Mouse (Mus musculus) neural tube, embryonic 12.5 days (tissue): Measurements from ENCODE around the gene Uba52. TPM values are rescaled to one million over a fixed set of nuclear protein-coding genes. Genes with fewer than 3 reads are reported as not detected.

Experiments used
- ATAC-seq: fragments of 200-750 bp; cut with Nextera tagmentation; 2 replicates; pipeline ENCODE4 v1.8.0; 2017; ENCODE audit warnings: low read depth, mild to moderate bottlenecking, moderate TSS enrichment, moderate library complexity; ENCODE audit not compliant: low FRiP score
- H3K27ac ChIP-seq: fragments of 300-500 bp; sonication (generic); 2 replicates; pipeline ENCODE4 v1.5.1; 2016
- H3K27me3 ChIP-seq: fragments of 300-500 bp; sonication (generic); replicated peaks from 2 replicates; pipeline ENCODE4 v1.6.1; 2016; ENCODE audit warnings: mild to moderate bottlenecking
- H3K36me3 ChIP-seq: fragments of 300-500 bp; sonication (generic); 2 replicates; pipeline ENCODE4 v1.6.1; 2016; ENCODE audit warnings: mild to moderate bottlenecking
- H3K4me1 ChIP-seq: fragments of 300-500 bp; sonication (generic); 2 replicates; pipeline ENCODE4 v1.6.1; 2016
- H3K4me2 ChIP-seq: fragments of 300-500 bp; sonication (generic); replicated peaks from 2 replicates; pipeline ENCODE4 v1.6.1; 2016; ENCODE audit warnings: mild to moderate bottlenecking
- H3K4me3 ChIP-seq: fragments of 300-500 bp; sonication (generic); 2 replicates; pipeline ENCODE4 v1.5.1; 2016
- H3K9ac ChIP-seq: fragments of 300-500 bp; sonication (generic); 2 replicates; pipeline ENCODE4 v1.6.1; 2016; ENCODE audit warnings: mild to moderate bottlenecking
- H3K9me3 ChIP-seq: fragments of 300-500 bp; sonication (generic); 2 replicates; pipeline ENCODE4 v1.6.1; 2016; ENCODE audit warnings: mild to moderate bottlenecking
- WGBS: fragments of 180-500 bp; shearing (Covaris S2); methylation state at CpG from one replicate; pipeline ENCODE4 v1.1.7; 2016; 5-methylcytosine and 5-hydroxymethylcytosine counted together
- polyA plus RNA-seq: library from polyadenylated mRNA; unstranded; fragments of >200 nt; fragmentation: Nextera tagmentation; extraction: Ambion mirVana; gene quantifications from 2 replicates; pipeline ENCODE4 v1.2.1, GENCODE M21; 2016

The Uba52 gene
- polyA plus RNA-seq, 1 experiment from 2014 or later, result 781 TPM

DNA sequence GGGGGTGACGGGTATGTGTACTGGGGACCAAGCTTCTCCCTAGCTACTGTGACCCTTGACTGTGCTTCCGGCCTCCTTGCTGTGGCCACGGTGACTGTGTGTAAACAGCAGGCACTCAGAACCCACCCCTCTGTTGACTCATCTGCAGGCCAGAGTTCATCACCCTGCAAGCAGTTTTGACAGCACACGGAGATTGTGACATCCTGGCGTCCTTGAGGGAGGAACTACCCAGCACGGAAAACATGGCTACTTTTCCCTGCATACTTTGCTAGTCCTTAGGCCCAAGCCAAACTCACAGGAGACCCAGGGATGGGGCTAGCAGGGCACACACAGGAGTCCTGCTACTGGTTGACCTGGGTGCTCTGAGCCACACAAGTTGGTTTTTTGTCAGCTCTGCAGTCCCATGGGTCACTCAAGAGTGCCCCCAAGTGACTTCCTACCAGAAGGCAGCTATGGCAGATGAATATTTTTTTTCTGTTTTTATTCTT is 33.6 kb upstream of the Uba52 start:
- WGBS, result 72% methylated on average over 6 of the region's 6 CpGs
- H3K4me1 ChIP-seq, result peaks cover 21% of the 10 kb centered on the region
- no peak for ATAC-seq
- no peak overlapping the region for H3K9ac ChIP-seq
- no peaks in the 10 kb centered on the region for H3K9me3 ChIP-seq
- no peak overlapping the region for H3K4me3 ChIP-seq
- H3K27me3 ChIP-seq, result no peaks in the 10 kb centered on the region
- no peaks in the 10 kb centered on the region for H3K36me3 ChIP-seq
- H3K27ac ChIP-seq, result no peak overlapping the region
- H3K4me2 ChIP-seq, result no peak overlapping the region; the same call in 1 of the 2 replicates

DNA sequence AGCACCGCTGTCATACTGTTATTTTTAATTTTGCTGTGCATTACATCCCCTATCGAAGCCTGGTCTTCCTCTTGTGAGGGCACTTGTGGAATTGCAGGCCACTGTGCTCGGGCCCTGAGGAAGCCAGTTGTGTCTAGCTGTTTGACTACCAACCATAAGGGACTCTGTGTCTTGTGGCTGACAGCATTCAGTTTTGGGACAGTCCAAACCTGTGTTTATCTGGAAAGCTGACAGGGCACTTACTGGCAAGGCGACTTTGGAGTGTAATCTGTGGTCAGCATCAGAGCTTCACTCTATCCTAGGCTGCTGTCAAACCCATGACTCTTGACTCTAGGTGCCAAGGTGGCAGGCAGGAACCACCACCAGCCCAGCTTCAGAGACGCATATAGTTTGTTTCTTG is 30.5 kb upstream of the Uba52 start:
- no peak for ATAC-seq
- H3K9ac ChIP-seq, result no peak overlapping the region; the same call in 1 of the 2 replicates
- H3K9me3 ChIP-seq, result no peaks in the 10 kb centered on the region
- peaks cover 26% of the 10 kb centered on the region for H3K4me1 ChIP-seq
- 89% methylated on average over 5 of the region's 5 CpGs for WGBS
- H3K36me3 ChIP-seq, result peaks cover 15% of the 10 kb centered on the region
- peak overlapping the region; percentile 81 for H3K4me2 ChIP-seq
- H3K4me3 ChIP-seq, result no peak overlapping the region
- H3K27me3 ChIP-seq, result no peaks in the 10 kb centered on the region
- no peak overlapping the region for H3K27ac ChIP-seq

DNA sequence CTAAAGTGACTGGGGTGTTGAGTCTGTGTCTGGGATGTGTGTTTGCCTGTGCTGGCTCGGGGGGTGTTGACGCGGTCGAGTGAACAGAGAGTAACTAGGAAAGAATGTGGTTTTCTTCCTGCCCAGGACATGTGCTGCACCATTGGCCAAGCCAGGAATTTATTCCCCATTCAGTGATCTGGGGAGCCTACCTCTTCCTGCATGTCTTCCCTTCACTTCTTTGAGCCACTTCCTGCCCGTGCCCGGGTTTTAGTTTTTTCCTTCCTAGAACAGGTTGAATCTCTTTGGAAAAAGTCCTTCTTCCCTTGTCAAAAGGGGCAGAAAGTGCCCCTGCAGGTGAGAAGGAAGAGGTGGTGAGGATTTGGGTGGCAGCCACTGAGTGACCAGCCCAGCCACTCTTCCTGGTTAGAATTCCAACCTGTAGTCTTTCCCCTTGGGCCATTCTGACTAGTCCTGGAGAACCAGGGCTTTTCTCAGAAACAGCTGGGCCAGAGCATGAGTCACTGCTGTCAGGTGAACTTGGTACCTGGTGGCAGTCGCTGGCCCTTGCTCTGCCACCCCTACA is 30.0 kb upstream of the Uba52 start:
- Histone ChIP-seq H3K27ac (no peak overlapping the region), H3K4me2 (peak overlapping the region; percentile 81), H3K4me3 (peak overlapping the region; percentile 73), H3K9me3 (no peaks in the 10 kb centered on the region), H3K27me3 (no peaks in the 10 kb centered on the region), H3K9ac (peak overlapping the region; percentile 79), H3K36me3 (peaks cover 18% of the 10 kb centered on the region), H3K4me1 (peaks cover 26% of the 10 kb centered on the region)
- WGBS, result 52% methylated on average over 7 of the region's 7 CpGs
- ATAC-seq, result no peak

DNA sequence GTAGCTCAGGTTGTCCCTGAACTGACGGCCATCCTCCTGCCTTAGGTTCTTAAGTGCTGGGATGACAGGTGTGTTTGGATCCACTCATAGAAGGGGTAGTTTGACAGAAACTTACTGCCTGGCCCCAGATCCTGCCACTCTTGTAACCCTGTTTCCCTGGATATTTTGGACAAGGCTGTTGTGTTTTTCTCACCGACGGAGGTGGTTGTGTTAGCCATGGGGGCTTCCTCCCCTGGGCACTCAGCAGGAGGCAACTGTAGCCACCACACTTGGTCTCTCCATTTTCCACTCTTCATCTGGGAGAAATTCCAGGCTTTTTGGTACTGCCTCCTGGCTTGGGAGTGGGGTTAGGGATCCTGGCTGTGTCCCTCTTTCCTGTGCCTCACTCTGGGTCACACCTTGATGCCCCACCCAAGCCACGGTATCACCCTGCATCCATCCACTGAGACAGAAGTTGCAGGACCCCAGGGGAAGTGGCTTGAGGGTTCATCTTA is 29.5 kb upstream of the Uba52 start:
- peak overlapping the region; percentile 73 for H3K4me3 ChIP-seq
- peaks cover 23% of the 10 kb centered on the region for H3K36me3 ChIP-seq
- no peaks in the 10 kb centered on the region for H3K27me3 ChIP-seq
- H3K4me2 ChIP-seq, result peak overlapping the region; percentile 81
- WGBS, result 14% methylated on average over 4 of the region's 4 CpGs
- peaks cover 26% of the 10 kb centered on the region for H3K4me1 ChIP-seq
- H3K9me3 ChIP-seq, result no peaks in the 10 kb centered on the region
- H3K9ac ChIP-seq, result peak overlapping the region; percentile 79
- no peak for ATAC-seq
- H3K27ac ChIP-seq, result no peak overlapping the region

DNA sequence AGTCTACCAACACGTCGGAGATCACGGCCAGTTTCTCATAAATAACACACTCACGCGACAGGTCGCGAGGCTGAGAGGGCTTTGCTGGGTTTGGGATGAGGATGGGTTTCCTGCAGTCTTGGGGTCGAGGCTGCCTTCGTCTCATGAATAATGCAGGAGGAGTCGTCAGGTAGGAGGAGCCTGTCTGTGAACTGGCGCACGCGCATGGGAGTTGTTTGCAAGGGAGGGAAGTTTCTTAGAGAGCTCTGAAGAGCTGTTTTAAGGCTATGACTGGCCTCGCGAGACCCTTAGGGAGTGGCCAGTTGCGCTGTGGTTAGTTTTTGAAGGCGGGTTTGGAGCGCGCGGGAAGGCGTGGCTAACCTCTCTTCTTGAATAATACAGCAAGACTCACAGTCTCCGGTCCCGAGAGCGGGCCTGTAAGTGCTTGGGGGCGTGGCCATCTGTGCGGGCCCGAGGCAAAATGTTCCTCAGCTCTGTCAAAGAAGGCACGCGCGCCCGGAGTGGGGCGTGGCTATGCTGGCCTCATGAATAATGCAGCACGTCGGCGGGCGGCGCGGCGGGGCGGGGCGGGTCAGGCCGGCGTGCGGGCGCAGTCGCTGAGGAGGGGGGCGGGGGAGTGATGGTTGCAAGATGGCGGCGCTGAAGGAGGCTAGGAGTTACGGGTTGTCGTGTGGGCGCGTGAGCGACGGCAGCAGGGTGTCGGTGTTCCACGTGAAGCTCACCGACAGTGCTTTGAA is 28.6 kb upstream of the Uba52 start, which contains the start of gene Ell:
Gene Ell, plus strand, starts transcription at position 381 of the 737 bp plus-strand sequence.
- H3K9ac ChIP-seq, result peak within 1 kb of the TSS; percentile 79
- H3K36me3 ChIP-seq, result peaks cover 32% of the 10 kb centered on the region
- no peaks in the 10 kb centered on the region for H3K27me3 ChIP-seq
- H3K4me3 ChIP-seq, result peak within 1 kb of the TSS; percentile 73
- 1% methylated on average over 58 of the region's 58 CpGs for WGBS
- H3K9me3 ChIP-seq, result no peaks in the 10 kb centered on the region
- H3K27ac ChIP-seq, result peak within 1 kb of the TSS; percentile 81
- peaks cover 26% of the 10 kb centered on the region for H3K4me1 ChIP-seq
- peak within 1 kb of the TSS; percentile 81 for H3K4me2 ChIP-seq
- ATAC-seq, result peak; percentile 88

DNA sequence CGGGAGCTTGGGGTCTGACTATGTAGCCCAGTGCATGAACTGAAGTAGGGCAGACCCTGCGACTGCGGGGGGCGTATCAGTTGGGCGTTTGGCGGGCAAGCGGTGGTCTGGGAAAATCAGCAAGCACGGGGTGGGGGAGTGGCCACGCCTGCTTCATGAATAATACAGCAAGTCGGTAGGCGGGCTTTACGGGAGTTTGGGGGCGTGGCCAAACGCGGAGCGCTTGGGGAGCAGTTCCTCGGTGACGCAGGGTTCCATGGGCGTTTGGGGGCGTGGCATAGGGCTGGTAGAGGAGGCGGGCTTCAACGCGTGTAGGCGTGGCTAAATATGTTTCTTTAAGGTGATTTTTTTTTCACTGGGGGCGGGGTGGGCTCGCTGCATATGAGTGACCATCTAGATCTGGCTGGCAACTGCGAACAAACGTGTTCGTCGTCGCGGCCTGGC is 28.1 kb upstream of the Uba52 start:
- H3K9me3 ChIP-seq, result no peaks in the 10 kb centered on the region
- no peaks in the 10 kb centered on the region for H3K27me3 ChIP-seq
- peak overlapping the region; percentile 81 for H3K4me2 ChIP-seq
- ATAC-seq, result peak; percentile 80
- H3K27ac ChIP-seq, result peak overlapping the region; percentile 81
- H3K4me1 ChIP-seq, result peaks cover 26% of the 10 kb centered on the region
- H3K9ac ChIP-seq, result peak overlapping the region; percentile 45; the same call in 1 of the 2 replicates
- H3K36me3 ChIP-seq, result peaks cover 37% of the 10 kb centered on the region
- WGBS, result under 1% methylated on average over 32 of the region's 32 CpGs
- H3K4me3 ChIP-seq, result peak overlapping the region; percentile 73

DNA sequence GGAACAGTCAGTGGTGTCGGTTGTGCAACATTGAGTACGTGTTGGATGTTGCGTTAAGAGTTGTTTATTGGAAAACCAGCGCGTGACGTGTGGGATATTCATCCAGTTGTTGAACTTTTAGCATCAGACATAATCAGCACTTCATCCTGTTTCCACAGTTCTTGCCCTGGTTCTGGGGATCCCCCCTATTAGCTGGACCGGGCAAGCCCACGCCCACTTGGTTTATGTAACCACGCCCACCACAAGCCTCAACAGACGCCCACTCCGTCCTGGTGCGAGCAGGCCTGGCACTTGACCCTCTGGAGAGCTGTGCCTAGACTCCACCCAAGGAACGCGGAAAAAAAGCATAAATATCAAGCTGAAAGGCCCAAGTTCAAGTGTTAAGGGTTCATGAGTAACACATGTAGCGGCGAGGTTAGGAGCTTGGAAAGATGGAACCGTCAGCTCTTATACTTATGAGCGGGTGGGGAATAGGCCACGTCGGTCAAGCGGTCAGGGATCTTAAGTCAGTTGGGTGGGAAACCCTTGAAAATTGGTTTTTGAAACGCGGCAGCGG is 27.5 kb upstream of the Uba52 start:
- Histone ChIP-seq H3K9me3 (no peaks in the 10 kb centered on the region), H3K27me3 (no peaks in the 10 kb centered on the region), H3K36me3 (peaks cover 43% of the 10 kb centered on the region), H3K9ac (no peak overlapping the region), H3K27ac (0 out of 2 replicates have a peak overlapping the region, but pooled peaks have one; percentile 18), H3K4me2 (peak overlapping the region; percentile 81), H3K4me3 (peak overlapping the region; percentile 73), H3K4me1 (peaks cover 26% of the 10 kb centered on the region)
- 16% methylated on average over 24 of the region's 24 CpGs for WGBS
- ATAC-seq, result peak; percentile 22; the same call in 1 of the 2 replicates

DNA sequence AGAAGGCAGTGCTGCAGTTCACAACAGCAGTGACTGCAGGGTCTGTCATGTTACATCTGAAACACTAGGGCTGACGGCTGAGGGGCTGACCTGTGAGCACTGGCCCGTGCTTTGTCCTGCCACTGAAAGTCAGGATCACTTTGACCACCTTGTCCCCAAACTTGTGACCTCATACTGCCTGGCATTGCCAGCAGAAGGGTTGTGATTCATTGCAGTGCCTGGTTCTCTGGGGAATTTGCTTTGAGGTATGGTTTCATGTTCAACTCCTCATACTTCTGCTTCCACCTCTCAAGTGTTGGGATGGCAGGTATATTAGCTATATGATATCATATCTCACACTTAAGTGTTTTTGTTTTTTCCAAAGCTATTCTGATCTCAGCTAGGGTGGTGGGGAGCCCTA is 25.1 kb upstream of the Uba52 start:
- Histone ChIP-seq H3K36me3 (peaks cover 67% of the 10 kb centered on the region), H3K4me1 (peaks cover 14% of the 10 kb centered on the region)
- ATAC-seq, result no peak

DNA sequence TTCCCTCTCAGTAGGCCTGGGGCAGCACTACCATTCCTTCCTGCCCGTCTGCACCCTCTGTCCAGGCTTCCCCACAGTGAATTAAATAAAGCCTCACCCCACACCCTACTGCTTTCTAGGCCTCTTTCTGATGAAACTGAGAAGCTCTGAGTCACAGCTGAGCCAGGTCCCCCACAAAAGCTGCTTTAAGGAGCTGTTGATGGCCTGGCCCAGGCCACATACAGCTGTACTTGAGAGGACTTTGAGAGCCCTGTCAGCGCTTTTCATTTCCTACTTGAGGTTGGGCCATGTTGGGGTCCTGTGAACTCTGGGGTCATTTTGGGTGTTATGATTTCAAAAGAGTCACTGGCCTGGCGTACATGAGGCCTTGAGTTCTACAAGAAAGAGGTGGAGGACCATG is 24.6 kb upstream of the Uba52 start:
- ATAC-seq, result no peak
- H3K9ac ChIP-seq, result no peak overlapping the region
- H3K36me3 ChIP-seq, result peaks cover 69% of the 10 kb centered on the region
- no peak overlapping the region for H3K4me2 ChIP-seq
- no peaks in the 10 kb centered on the region for H3K27me3 ChIP-seq
- no peaks in the 10 kb centered on the region for H3K9me3 ChIP-seq
- no peak overlapping the region for H3K4me3 ChIP-seq
- WGBS, result 91% methylated on average over 3 of the region's 3 CpGs
- peaks cover 9% of the 10 kb centered on the region for H3K4me1 ChIP-seq
- H3K27ac ChIP-seq, result no peak overlapping the region

More for the DNA sequence above, 25.1 kb upstream of the Uba52 start:
- Histone ChIP-seq H3K9ac (no peak overlapping the region), H3K27ac (no peak overlapping the region), H3K9me3 (no peaks in the 10 kb centered on the region), H3K27me3 (no peaks in the 10 kb centered on the region), H3K4me2 (no peak overlapping the region), H3K4me3 (no peak overlapping the region)
- 90% methylated on average over 2 of the region's 2 CpGs for WGBS

DNA sequence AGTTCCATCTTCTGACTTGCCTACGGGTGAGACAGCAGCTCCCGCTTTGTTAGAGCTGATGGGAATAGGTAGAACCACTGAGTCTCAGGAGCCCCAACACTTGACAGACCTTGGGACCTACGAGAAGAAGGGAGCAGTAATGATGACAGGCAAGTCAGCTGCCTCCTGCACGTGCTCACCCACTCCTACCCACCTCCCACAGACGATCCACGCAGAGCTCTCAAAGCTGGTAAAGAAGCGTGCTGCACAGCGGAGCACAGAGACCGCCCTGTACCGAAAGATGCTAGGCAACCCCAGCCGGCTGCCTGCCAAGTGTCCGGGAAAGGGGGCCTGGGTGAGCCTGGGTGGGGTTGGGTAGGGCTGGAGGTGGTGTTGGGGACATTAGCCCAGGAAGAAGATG is 23.7 kb upstream of the Uba52 start:
- Histone ChIP-seq H3K9me3 (no peaks in the 10 kb centered on the region), H3K36me3 (peaks cover 74% of the 10 kb centered on the region), H3K27ac (no peak overlapping the region), H3K4me3 (no peak overlapping the region), H3K4me2 (no peak overlapping the region), H3K9ac (no peak overlapping the region), H3K4me1 (peaks cover 10% of the 10 kb centered on the region), H3K27me3 (no peaks in the 10 kb centered on the region)
- 91% methylated on average over 12 of the region's 12 CpGs for WGBS
- ATAC-seq, result no peak

DNA sequence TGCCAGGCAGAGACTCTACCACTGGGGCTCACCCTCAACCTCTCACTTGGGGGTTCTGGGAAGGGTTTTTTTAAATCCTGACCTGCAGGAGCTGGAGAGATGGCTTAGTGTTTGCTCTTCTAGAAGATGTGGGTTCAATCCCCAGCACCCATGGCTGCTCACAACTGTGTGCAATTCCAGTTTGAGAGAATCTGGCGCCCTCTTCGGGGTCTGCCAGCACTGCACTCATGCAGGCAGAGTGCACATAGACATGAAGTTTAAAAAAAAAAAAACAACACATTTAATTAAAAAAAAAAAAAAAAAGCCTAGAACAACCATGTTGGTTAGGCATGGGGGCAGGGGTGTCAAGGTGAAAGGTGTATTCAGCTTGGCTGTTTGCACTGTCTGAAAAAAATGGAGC is 19.7 kb upstream of the Uba52 start:
- peaks cover 20% of the 10 kb centered on the region for H3K4me1 ChIP-seq
- no peaks in the 10 kb centered on the region for H3K27me3 ChIP-seq
- WGBS, result 89% methylated on average over 2 of the region's 2 CpGs
- peaks cover 54% of the 10 kb centered on the region for H3K36me3 ChIP-seq
- no peak overlapping the region for H3K27ac ChIP-seq
- H3K9me3 ChIP-seq, result no peaks in the 10 kb centered on the region
- H3K9ac ChIP-seq, result no peak overlapping the region
- no peak overlapping the region for H3K4me2 ChIP-seq
- no peak for ATAC-seq
- H3K4me3 ChIP-seq, result no peak overlapping the region

DNA sequence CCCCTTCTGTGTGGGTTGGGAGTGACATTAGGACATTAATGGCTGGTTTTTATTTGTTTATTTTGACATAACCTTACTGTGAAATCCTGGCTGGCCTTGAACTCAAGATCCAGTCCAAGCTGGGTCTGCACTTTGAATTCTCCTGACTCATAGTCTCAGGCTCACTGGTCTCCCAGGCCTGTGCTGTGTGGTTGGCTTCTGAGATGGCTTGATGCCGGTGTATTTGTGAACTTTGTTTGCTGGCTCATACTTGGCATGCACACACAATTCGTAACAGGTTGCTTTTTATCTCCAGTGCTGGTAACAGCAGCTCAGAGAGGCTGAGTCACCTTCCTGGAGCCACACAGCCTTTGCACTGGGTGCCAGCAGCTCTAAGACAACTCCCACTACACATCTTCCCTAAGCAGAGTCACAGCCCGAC is 19.1 kb upstream of the Uba52 start:
- Histone ChIP-seq H3K36me3 (peaks cover 48% of the 10 kb centered on the region), H3K4me2 (no peak overlapping the region), H3K27ac (no peak overlapping the region), H3K4me1 (peaks cover 20% of the 10 kb centered on the region), H3K9me3 (no peaks in the 10 kb centered on the region), H3K27me3 (no peaks in the 10 kb centered on the region), H3K9ac (no peak overlapping the region), H3K4me3 (no peak overlapping the region)
- ATAC-seq, result no peak
- 97% methylated on average over 3 of the region's 3 CpGs for WGBS
